In genomic region chr8:47542746-47543145, GRCm38 (mm10) we compare ENCODE assay signal across 34 mouse cellular contexts.
"Had no signal": no experiment of that assay in that cellular context is flagged by ENCODE, and none has a peak within 500 bp of the region (broad histone marks: within the 10 kb centered on the region; RNA-seq: fewer than 3 reads in every experiment).

No protein-coding gene starts in this region.

- H3K9me3 ChIP-seq: heart, embryonic 13.5 days; heart, embryonic 15.5 days; hindbrain, embryonic 10.5 days; hindbrain, embryonic 12.5 days; hindbrain, embryonic 13.5 days; hindbrain, embryonic 15.5 days; intestine, embryonic 15.5 days; kidney, embryonic 15.5 days had no signal

- H3K4me3 ChIP-seq: heart, embryonic 12.5 days; heart, embryonic 13.5 days; heart, embryonic 15.5 days; hindbrain, embryonic 10.5 days; hindbrain, embryonic 12.5 days; hindbrain, embryonic 13.5 days; hindbrain, embryonic 15.5 days; intestine, embryonic 15.5 days; kidney, embryonic 15.5 days; layer of hippocampus, adult 2 months; left cerebral cortex, adult 2 months had no signal

- H3K9ac ChIP-seq: heart, embryonic 12.5 days; heart, embryonic 13.5 days; heart, embryonic 15.5 days; hindbrain, embryonic 12.5 days; hindbrain, embryonic 13.5 days; hindbrain, embryonic 14.5 days; hindbrain, embryonic 15.5 days; intestine, embryonic 15.5 days; kidney, embryonic 15.5 days had no signal

- ATAC-seq: hindbrain, embryonic 16.5 days; hindbrain, postnatal 0 days; inflammation-experienced regulatory T-cells, adult 6 months; intestine, embryonic 15.5 days; intestine, embryonic 16.5 days; intestine, postnatal 0 days had no signal

- H3K4me1 ChIP-seq: hindbrain, embryonic 12.5 days; hindbrain, embryonic 13.5 days; hindbrain, embryonic 15.5 days; intestine, embryonic 15.5 days; kidney, embryonic 15.5 days had no signal

- H3K27ac ChIP-seq: heart, embryonic 13.5 days; heart, embryonic 15.5 days; hindbrain, embryonic 10.5 days; hindbrain, embryonic 12.5 days; hindbrain, embryonic 13.5 days; hindbrain, embryonic 14.5 days; hindbrain, embryonic 15.5 days; hindbrain, postnatal 0 days; intestine, embryonic 15.5 days; kidney, embryonic 15.5 days; kidney, postnatal 0 days; layer of hippocampus, adult 2 months; left cerebral cortex, adult 2 months had no signal

- DNase-seq: heart, postnatal 10 days; heart, postnatal 14 days; heart, postnatal 36 days; heart, postnatal 4 days; kidney, adult 11 months; kidney, adult 18-20 months; kidney, adult 2 months; kidney, adult 8-10 months; kidney, adult 9 months; kidney, postnatal 10 days; kidney, postnatal 14 days; kidney, postnatal 25 days; kidney, postnatal 36 days; kidney, postnatal 4 days; layer of hippocampus, adult 9-11 months; layer of hippocampus, postnatal 36 days had no signal

- H3K27me3 ChIP-seq: heart, embryonic 12.5 days; heart, embryonic 13.5 days; heart, embryonic 15.5 days; hindbrain, embryonic 12.5 days; hindbrain, embryonic 13.5 days; hindbrain, embryonic 15.5 days; intestine, embryonic 15.5 days; kidney, embryonic 15.5 days had no signal

- H3K4me2 ChIP-seq: heart, embryonic 12.5 days; heart, embryonic 13.5 days; heart, embryonic 15.5 days; hindbrain, embryonic 12.5 days; hindbrain, embryonic 13.5 days; hindbrain, embryonic 14.5 days; hindbrain, embryonic 15.5 days; intestine, embryonic 15.5 days; kidney, embryonic 15.5 days had no signal
